Mouse (Mus musculus) embryonic fibroblast, embryonic 13.5 days (primary cell): Measurements from ENCODE around the gene Hsd3b1.

Experiments used
- CTCF ChIP-seq: IDR thresholded peaks from 2 replicates; pipeline ENCODE4 v1.5.1; 2011; ENCODE audit warnings: mild to moderate bottlenecking, control low read depth, low read length, moderate library complexity, borderline replicate concordance; ENCODE audit not compliant: insufficient read depth
- POLR2A ChIP-seq: IDR thresholded peaks from 2 replicates; pipeline ENCODE4 v1.6.1; 2011; ENCODE audit warnings: low read depth, mild to moderate bottlenecking, control low read depth, low read length, moderate library complexity

DNA sequence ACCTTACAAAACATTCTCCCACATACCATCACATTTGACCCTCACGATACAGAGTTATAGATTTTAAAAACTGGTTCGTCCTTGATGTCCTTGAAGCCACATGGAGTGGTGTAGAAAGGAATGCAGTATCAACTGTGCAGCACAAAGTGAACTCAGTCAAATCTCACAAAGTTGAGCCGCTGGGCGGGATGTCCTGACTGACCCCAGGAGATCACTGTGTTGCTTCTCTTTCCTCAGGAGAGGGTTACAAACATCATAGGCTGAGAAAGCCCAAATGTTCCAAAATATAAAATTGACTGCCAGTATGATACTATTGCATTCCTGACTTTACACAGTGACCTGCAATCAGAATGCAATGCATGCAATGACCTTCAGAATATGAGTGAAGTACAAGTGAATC, 30.8 kb upstream of the Hsd3b1 start:
- TF ChIP-seq CTCF (no peak), POLR2A (no peak)
